Mouse (Mus musculus) layer of hippocampus, adult 2 months (tissue): ENCODE measurements around the gene Iqschfp. TPM values are rescaled to one million over a fixed set of nuclear protein-coding genes. Genes with fewer than 3 reads are reported as not detected.

Source experiments
- DNase-seq, 2 experiments: peaks; one replicate each; pipeline ENCODE4 v3.0.0; 2022; ENCODE audit warnings: low spot score in 2 of 2
- H3K27ac ChIP-seq: fragments of 200-600 bp; 2 replicates; pipeline ENCODE4 v1.8.1; 2022
- H3K4me3 ChIP-seq: fragments of 200-600 bp; 2 replicates; pipeline ENCODE4 v1.8.1; 2022; ENCODE audit warnings: mild to moderate bottlenecking
- CTCF ChIP-seq: fragments of 200-600 bp; conservative IDR thresholded peaks from 2 replicates; pipeline ENCODE4 v1.8.1; 2022; ENCODE audit warnings: antibody characterized with exemption, mild to moderate bottlenecking, moderate library complexity
- total RNA-seq, 2 experiments: library from RNA; stranded (reverse); gene quantifications; 2 replicates each; pipeline ENCODE4 v1.2.3; 2021

Gene Iqschfp
- total RNA-seq, 2 experiments from 2014 or later, result 13.6 to 15.5 TPM

- Histone ChIP-seq H3K27ac (peak overlapping the region; percentile 58), H3K4me3 (no peak overlapping the region)
- TF ChIP-seq CTCF, result no peak
- no peak for DNase-seq
These were observed 622.1 kb downstream of the Iqschfp start for GRCm38 (mm10) chr3:68514120-68514497.

- Histone ChIP-seq H3K4me3 (no peak overlapping the region), H3K27ac (peak overlapping the region; percentile 58; the same call in 1 of the 2 replicates)
- TF ChIP-seq CTCF, result no peak
- DNase-seq, result no peak
These were observed 622.7 kb downstream of the Iqschfp start for GRCm38 (mm10) chr3:68514717-68515116.

GRCm38 (mm10) chr3:68516393-68517081 lies 624.5 kb downstream of the Iqschfp start:
- peak overlapping the region; percentile 75 for H3K27ac ChIP-seq
- TF ChIP-seq CTCF, result no peak
- no peak overlapping the region for H3K4me3 ChIP-seq
- DNase-seq, result no peak

GRCm38 (mm10) chr3:68517236-68517635 lies 625.2 kb downstream of the Iqschfp start:
- TF ChIP-seq CTCF, result no peak
- peak overlapping the region; percentile 61 for H3K27ac ChIP-seq

GRCm38 (mm10) chr3:68518041-68518440 lies 626.0 kb downstream of the Iqschfp start:
- TF ChIP-seq CTCF, result no peak
- H3K4me3 ChIP-seq, result no peak overlapping the region
- DNase-seq, result no peak
- no peak overlapping the region for H3K27ac ChIP-seq

More at GRCm38 (mm10) chr3:68517236-68517635, 625.2 kb downstream of the Iqschfp start:
- DNase-seq, result no peak
- no peak overlapping the region for H3K4me3 ChIP-seq

- H3K27ac ChIP-seq, result no peak overlapping the region
- TF ChIP-seq CTCF, result no peak
- H3K4me3 ChIP-seq, result no peak overlapping the region
- DNase-seq, result no peak
These were observed 626.6 kb downstream of the Iqschfp start for GRCm38 (mm10) chr3:68518586-68518985.

GRCm38 (mm10) chr3:68525361-68525878 lies 633.4 kb downstream of the Iqschfp start:
- Histone ChIP-seq H3K27ac (peak overlapping the region; percentile 28; the same call in 1 of the 2 replicates), H3K4me3 (no peak overlapping the region)
- no peak for TF ChIP-seq CTCF
- no peak for DNase-seq

- TF ChIP-seq CTCF, result no peak
- Histone ChIP-seq H3K27ac (peak overlapping the region; percentile 43; the same call in 1 of the 2 replicates), H3K4me3 (no peak overlapping the region)
- DNase-seq, result no peak
These were observed 634.4 kb downstream of the Iqschfp start for GRCm38 (mm10) chr3:68526416-68526815.

GRCm38 (mm10) chr3:68527182-68527581 lies 635.1 kb downstream of the Iqschfp start:
- no peak for DNase-seq
- H3K27ac ChIP-seq, result no peak overlapping the region
- TF ChIP-seq CTCF, result no peak
- H3K4me3 ChIP-seq, result no peak overlapping the region

GRCm38 (mm10) chr3:68531908-68532307 lies 639.9 kb downstream of the Iqschfp start:
- Histone ChIP-seq H3K4me3 (no peak overlapping the region), H3K27ac (peak overlapping the region; percentile 64)
- TF ChIP-seq CTCF, result no peak
- DNase-seq, result no peak

- 0 out of 2 replicates have a peak overlapping the region, but pooled peaks have one; percentile 14 for H3K27ac ChIP-seq
- H3K4me3 ChIP-seq, result no peak overlapping the region
- DNase-seq, result no peak
- no peak for TF ChIP-seq CTCF
These were observed 642.6 kb downstream of the Iqschfp start for GRCm38 (mm10) chr3:68534571-68535051.

- TF ChIP-seq CTCF, result no peak
- H3K27ac ChIP-seq, result 0 out of 2 replicates have a peak overlapping the region, but pooled peaks have one; percentile 14
These were observed 643.2 kb downstream of the Iqschfp start for GRCm38 (mm10) chr3:68535160-68535728.

GRCm38 (mm10) chr3:68536071-68536470 lies 644.0 kb downstream of the Iqschfp start:
- no peak for TF ChIP-seq CTCF
- no peak for DNase-seq
- Histone ChIP-seq H3K4me3 (no peak overlapping the region), H3K27ac (no peak overlapping the region)

More at GRCm38 (mm10) chr3:68535160-68535728, 643.2 kb downstream of the Iqschfp start:
- no peak for DNase-seq
- no peak overlapping the region for H3K4me3 ChIP-seq
